Mouse (Mus musculus) olfactory bulb, adult 2 months (tissue): ENCODE results near the gene Nufip2. TPM values are rescaled to one million over a fixed set of nuclear protein-coding genes. Genes with fewer than 3 reads are reported as not detected.
"Not testable (repeated sequence)": the region's sequence is repeated elsewhere in the genome, so short reads cannot be mapped to it uniquely, and the experiment has no call there.

ENCODE experiments used
- H3K27ac ChIP-seq: fragments of 200-500 bp; 2 replicates; pipeline ENCODE4 v1.5.1; 2012; ENCODE audit warnings: low read depth, low read length; ENCODE audit not compliant: insufficient read depth
- H3K4me1 ChIP-seq: fragments of 200-500 bp; 2 replicates; pipeline ENCODE4 v1.6.1; 2012; ENCODE audit warnings: low read length; ENCODE audit not compliant: control insufficient read depth, insufficient read depth
- H3K4me3 ChIP-seq: fragments of 200-500 bp; 2 replicates; pipeline ENCODE4 v1.5.1; 2012; ENCODE audit warnings: mild to moderate bottlenecking, low read depth, low read length, moderate library complexity; ENCODE audit not compliant: insufficient read depth
- CTCF ChIP-seq: fragments of 200-500 bp; IDR thresholded peaks from 2 replicates; pipeline ENCODE4 v1.5.1; 2012; ENCODE audit warnings: low read depth, mild to moderate bottlenecking, low read length, moderate library complexity; ENCODE audit not compliant: insufficient read depth
- POLR2A ChIP-seq: fragments of 200-500 bp; IDR thresholded peaks from 2 replicates; pipeline ENCODE4 v1.6.1; 2012; ENCODE audit warnings: mild to moderate bottlenecking, low read depth, low read length, moderate library complexity; ENCODE audit not compliant: insufficient read depth
- WGBS: fragments of 180-500 bp; shearing (Covaris S2); methylation state at CpG from one replicate; pipeline ENCODE4 v1.1.7; 2018; 5-methylcytosine and 5-hydroxymethylcytosine counted together
- polyA plus RNA-seq: library from polyadenylated mRNA; stranded (reverse); fragments of >200 nt; gene quantifications from 2 replicates; pipeline ENCODE4 v1.2.4, GENCODE M21; 2012; ENCODE audit warnings: low replicate concordance; ENCODE audit not compliant: missing spikeins, insufficient read depth, insufficient read length

Gene Nufip2
- polyA plus RNA-seq: 249 TPM in 1 of 2 replicates, not detected in the other

DNA sequence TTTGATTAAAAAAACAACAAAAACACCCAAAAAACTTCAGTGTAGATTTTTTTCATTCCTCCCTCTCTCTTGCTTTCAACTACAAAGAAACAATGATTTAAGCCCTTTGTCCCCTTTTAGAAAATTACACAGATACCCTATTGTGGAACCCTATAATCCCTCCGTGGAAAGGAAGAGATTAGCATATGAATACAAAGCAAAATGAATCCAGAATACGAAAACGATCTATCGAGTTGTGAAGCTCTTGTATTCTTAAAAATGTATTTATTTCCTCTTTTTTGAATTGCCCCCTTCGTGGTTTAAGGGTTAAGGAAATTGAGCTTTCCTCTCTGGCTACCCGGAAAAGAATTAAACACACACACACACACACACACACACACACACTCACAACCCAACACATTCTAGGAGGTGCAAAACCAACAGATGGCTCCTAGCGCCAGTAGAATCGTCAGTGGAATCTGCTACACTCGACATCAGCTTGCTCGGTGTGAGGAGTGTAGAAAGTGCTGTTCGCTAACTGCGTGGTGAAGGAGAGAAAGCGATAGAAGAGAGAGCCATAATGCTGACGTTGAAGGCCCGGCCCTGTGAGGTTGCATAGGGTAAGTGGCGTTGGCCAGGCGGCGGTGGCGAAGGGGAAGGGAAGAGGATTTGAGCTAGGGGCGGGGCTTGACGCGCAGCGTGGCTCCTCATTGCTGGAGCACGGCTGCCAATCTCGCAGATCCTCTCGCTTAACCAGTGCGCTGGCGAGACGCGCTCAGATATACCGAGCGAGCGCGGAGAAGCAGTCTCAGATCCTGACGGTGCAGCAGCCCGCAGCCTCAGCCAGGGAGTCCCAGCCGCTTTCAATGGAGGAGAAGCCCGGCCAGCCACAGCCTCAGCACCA, at the start of gene Nufip2:
Nufip2 (plus strand) TSS at position 773 of the 883 bp plus-strand sequence.
- WGBS: under 1% methylated on average over 38 of the region's 38 CpGs
- Histone ChIP-seq H3K4me1 (no peaks in the 10 kb centered on the region), H3K27ac (peak within 1 kb of the TSS; percentile 99), H3K4me3 (peak within 1 kb of the TSS; percentile 87)
- peak; percentile 100 for TF ChIP-seq POLR2A
- no peak for TF ChIP-seq CTCF

DNA sequence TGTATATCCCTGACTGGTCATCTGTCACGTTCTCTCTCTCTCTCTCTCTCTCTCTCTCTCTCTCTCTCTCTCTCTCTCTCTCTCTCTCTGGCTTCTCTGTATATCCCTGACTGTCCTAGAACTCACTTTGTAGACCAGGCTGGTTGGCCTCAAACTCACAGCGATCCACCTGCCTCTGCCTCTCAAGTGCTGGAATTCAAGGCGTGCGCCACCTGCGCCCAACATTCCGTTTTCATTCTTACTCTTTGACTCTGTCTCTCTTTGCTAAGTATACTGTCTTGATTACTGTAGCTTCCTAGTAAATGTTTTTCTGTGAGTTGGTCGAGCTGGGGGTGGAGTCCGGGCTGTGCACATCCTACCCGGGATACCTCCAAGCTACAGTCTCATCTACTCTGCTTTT, 44.6 kb upstream of the Nufip2 start:
- no peak for TF ChIP-seq CTCF
- no peak for TF ChIP-seq POLR2A
- Histone ChIP-seq H3K4me3 (no peak overlapping the region), H3K27ac (no peak overlapping the region), H3K4me1 (no peaks in the 10 kb centered on the region)
- 88% methylated on average over 9 of the region's 9 CpGs for WGBS

DNA sequence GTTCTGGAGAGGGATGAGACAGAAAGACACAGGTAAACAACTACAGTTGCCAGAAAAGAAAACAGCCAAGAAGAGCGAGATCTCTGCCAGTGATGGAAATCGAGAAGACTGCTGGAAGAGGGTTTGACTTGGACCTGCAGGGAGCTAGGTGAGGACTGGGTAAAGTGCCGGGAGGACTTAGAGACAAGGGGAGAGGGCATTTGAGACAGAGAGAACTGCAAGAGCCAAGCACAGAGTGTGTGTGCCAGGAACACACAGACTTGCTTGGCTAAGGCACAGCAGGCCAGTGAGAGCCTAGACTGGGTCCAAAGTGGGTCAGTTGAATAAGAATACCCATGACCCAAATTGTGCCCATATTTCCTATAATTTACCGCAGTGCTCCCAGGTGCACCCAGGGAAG, 40.5 kb upstream of the Nufip2 start:
- Histone ChIP-seq H3K4me3 (no peak overlapping the region), H3K27ac (no peak overlapping the region), H3K4me1 (no peaks in the 10 kb centered on the region)
- TF ChIP-seq CTCF: no peak
- 53% methylated on average over 4 of the region's 4 CpGs for WGBS

DNA sequence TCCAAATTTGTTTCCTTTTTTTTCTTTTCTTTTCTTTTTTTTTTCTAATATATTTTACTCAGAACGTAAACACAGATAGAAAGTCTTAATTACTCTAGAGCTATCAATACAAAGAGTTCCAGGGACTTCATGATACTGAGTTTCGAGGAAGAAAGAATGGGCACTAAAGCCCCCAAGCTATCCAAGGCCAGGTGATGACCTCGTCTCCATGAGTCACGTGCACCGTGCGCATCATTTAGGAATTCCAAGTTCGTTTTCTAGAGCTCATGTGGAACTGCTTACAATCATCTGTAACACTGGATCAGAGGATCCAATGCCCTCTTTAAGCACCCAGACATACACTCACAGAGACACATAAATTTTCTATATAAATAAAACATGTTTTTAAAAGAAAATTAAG, 37.1 kb upstream of the Nufip2 start:
- Histone ChIP-seq H3K27ac (no peak overlapping the region), H3K4me3 (no peak overlapping the region), H3K4me1 (no peaks in the 10 kb centered on the region)
- TF ChIP-seq POLR2A (no peak), CTCF (no peak)
- 74% methylated on average over 7 of the region's 7 CpGs for WGBS

DNA sequence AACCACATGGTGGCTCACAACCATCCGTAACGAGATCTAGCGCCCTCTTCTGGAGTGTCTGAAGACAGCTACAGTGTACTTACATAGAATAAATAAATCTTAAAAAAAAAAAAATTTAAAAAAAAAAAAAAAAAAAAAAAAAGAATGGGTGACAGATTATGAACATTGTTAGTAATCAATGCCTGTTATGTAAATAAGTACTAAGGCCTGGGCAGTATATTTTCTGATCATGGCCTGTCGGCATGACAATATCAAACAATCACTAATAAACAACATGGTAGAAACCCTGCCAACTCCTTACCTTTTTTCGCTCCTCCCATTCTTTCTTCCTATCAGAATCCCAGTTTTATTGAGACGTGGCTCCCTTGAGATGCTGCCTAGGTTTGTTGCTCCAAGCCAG, 33.5 kb upstream of the Nufip2 start:
- TF ChIP-seq CTCF (no peak), POLR2A (no peak)
- WGBS: 67% methylated on average over 6 of the region's 6 CpGs
- no peak overlapping the region for H3K27ac ChIP-seq
- no peak overlapping the region for H3K4me3 ChIP-seq
- no peaks in the 10 kb centered on the region for H3K4me1 ChIP-seq

DNA sequence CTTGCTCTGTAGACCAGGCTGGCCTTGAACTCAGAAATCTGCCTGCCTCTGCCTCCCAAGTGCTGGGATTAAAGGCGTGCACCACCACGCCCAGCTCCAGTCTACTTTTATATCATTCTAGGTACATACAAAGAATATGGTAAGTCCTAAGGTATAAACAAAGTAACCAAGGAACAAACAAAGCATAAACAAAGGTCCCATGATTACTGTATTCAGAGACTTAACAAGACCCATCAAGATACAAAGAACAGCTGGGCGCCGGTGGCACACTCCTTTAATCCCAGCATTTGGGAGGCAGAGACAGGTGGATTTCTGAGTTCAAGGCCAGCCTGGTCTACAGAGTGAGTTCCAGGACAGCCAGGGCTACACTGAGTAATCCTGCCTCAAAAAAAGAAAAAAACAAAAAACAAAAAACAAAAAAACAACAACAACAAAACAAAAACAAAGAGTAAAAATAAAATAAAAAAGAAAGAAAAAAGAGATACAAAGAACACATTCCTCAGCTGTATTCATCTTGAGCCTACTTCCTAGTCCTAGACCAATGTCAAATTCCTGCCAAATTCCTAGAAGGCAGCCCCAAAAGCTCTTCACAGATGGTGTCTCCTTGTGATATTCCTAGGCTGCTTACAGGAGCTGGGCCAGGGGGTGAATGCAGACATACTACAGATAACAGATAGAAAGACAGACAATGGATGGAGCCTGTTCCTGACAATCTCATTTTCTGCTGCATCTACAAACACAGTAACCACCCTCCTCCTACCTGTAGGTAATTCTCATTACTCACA, 32.4 kb upstream of the Nufip2 start:
- not testable (repeated sequence) for H3K4me1 ChIP-seq, H3K4me3 ChIP-seq, H3K27ac ChIP-seq
- WGBS: 95% methylated on average over 4 of the region's 4 CpGs

DNA sequence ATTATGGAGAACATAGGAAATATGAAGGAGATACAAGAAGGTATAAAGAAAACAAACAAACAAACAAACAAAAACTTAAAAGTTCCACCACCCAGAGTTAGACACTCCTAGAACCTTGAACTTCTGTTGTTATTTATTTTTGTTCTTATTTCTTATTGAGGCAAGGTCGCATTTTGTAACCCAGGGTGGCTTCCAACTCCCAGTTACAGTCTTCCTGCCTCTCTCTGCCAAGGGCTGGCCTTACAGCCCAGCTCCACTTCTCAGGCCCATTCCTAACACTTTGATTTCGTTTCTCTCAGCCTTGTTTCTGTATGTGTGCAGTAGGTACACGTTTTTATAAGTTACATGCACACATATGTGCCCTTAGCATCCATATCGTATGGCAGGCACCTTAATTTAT, 26.0 kb upstream of the Nufip2 start:
- Histone ChIP-seq H3K27ac (no peak overlapping the region), H3K4me1 (no peaks in the 10 kb centered on the region; the same call in 1 of the 2 replicates), H3K4me3 (no peak overlapping the region)
- TF ChIP-seq CTCF (no peak), POLR2A (no peak)
- 70% methylated on average over 4 of the region's 4 CpGs for WGBS

DNA sequence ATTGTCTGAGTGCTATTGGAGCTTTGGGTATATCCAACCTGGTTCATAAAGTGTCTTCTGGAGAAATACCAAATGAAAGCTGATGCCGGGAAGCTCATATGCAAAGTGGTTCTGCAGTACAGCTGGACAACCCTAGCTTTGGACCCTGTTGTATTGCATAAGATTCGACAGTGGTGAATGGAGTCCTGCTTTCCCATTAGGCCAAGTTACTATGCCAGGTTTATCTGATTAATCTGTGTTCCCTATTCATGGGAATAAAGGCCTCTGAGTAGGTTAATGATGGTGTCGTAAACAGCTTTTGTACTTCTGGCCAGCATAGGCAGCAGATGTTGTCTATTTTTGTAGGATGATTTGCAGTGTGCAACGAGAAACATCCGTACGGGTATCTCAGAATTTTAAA, 22.3 kb upstream of the Nufip2 start:
- 35% methylated on average over 6 of the region's 6 CpGs for WGBS
- H3K27ac ChIP-seq: no peak overlapping the region
- no peaks in the 10 kb centered on the region; the same call in 1 of the 2 replicates for H3K4me1 ChIP-seq
- no peak overlapping the region for H3K4me3 ChIP-seq
- TF ChIP-seq POLR2A: no peak
- TF ChIP-seq CTCF: no peak

DNA sequence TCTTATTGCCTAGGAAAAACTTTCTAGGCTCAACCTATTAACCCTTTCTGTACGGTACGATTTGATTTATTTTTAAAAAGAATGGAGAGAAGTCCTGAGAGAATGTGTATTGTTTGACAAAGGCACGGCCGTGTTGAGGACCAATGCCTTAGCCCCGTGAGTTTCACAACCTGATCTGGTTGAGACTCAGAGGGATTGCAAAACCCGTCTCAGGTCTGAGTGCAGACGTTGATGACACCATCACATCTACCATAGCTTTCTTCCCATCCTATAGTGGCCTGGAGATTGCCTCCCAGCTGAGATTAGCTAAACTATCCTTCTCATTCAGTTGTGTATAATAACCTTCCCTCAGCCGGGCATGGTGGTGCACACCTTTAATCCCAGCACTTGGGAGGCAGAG, 21.9 kb upstream of the Nufip2 start:
- H3K4me1 ChIP-seq: no peaks in the 10 kb centered on the region; the same call in 1 of the 2 replicates
- no peak overlapping the region for H3K4me3 ChIP-seq
- no peak for TF ChIP-seq POLR2A
- TF ChIP-seq CTCF: no peak
- WGBS: 85% methylated on average over 8 of the region's 8 CpGs
- no peak overlapping the region for H3K27ac ChIP-seq

DNA sequence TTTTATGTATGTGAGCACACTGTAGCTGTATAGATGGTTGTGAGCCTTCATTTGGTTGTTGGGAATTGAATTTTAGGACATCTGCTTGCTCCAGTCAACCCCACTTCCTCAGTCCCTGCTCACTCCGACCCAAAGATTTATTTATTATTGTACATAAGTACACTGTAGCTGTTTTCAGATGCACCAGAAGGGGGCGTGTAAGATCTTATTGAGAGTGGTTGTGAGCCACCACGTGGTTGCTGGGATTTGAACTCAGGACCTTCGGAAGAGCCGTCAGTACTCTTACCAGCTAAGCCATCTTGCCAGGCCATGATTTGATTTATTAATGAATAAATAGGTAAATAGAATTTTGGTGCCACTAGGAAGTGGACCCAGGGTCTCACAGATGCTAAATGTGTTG, 20.6 kb upstream of the Nufip2 start:
- H3K4me1 ChIP-seq, H3K4me3 ChIP-seq, H3K27ac ChIP-seq: not testable (repeated sequence)
- 78% methylated on average over 5 of the region's 5 CpGs for WGBS

DNA sequence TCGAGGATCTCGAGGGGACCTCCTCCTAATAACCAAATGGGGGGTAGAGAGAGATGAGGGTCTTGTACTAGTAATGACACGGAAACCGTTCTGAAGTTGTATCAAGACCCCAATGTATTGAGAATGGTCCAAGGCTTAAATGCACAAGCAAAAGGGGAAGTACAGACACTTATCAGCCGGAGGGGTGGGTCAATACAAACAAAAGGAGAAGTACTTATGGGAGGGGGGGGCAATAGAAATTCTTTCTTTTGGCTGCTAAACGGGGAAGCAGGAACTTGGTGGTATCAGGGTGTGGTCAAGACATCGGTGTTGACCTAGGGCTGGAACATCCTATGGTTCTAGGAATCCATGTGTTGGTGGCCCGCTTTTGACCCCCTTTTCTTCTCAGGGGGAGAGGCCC, 19.2 kb upstream of the Nufip2 start:
- 92% methylated on average over 8 of the region's 8 CpGs for WGBS
- H3K4me1 ChIP-seq, H3K27ac ChIP-seq, H3K4me3 ChIP-seq: not testable (repeated sequence)
